Mouse (Mus musculus) forelimb bud, embryonic 11.5 days (tissue): ENCODE measurements around the gene Casq1.

Experiments used
- DNase-seq: peaks from one replicate; pipeline ENCODE4 v3.0.0-alpha.2; 2012; ENCODE audit warnings: low read depth, low spot score

The Casq1 gene

GRCm38 (mm10) chr1:172183056-172183455, 36.6 kb downstream of the Casq1 start:
- no peak for DNase-seq

DNA sequence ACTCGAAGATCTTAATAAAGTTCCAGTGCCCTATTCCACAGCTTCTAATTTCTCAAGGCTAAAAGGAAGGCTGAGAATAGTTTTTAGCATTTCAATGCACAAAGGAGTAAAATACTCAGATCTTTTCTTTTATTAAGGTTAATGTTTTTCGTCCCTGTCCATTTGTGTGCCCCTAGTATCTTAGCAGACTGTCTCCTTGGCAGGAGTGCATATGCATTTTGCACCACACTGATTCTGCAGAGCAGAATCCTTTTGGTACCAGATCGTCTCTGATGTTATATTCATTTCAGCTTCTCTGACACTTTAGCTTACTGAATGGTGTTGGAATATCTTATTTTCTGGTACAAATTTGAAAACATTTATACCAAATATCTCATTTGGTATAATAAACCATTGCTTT, 37.9 kb downstream of the Casq1 start:
- no peak for DNase-seq

- DNase-seq = no peak
Observed at GRCm38 (mm10) chr1:172180881-172181280, 38.8 kb downstream of the Casq1 start.

DNA sequence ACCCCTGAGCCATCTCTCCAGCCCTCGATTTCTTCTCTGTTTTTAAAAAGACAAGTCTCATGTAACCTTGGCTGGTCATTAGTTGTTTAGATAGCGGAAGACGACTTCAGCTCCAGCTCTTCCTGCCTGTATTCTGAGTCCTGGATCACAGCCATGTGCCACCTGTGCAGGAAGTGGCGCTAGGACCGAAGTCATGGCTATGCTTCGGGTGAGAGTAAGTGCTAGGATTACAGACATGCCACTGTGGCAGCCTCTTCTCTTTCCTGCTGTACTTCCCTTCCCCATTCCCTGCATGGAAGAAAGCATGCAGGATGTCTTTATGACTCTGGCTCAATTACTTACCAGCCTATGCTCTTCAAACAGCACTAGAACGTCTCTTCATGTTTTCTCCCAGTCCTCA, 40.6 kb downstream of the Casq1 start:
- DNase-seq = no peak

- no peak for DNase-seq
Observed at GRCm38 (mm10) chr1:172177791-172178190, 41.9 kb downstream of the Casq1 start.

- no peak for DNase-seq
Observed at GRCm38 (mm10) chr1:172173181-172173580, 46.5 kb downstream of the Casq1 start.

DNA sequence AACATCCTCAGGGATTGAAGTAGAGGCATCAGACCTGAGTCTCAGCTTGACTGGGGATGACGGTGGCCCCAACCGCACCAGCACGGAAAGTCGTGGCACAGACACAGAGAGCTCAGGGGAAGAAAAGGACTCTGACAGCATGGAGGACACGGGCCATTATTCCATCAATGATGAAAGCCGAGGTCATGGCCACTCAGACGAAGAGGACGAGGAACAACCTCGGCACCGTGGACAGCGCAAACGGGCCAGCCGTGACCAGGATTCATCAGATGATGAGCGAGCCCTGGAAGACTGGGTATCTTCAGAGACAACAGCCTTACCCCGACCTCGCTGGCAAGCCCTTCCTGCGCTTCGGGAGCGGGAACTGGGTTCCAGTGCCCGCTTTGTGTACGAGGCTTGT, 47.3 kb downstream of the Casq1 start:
- no peak for DNase-seq

DNA sequence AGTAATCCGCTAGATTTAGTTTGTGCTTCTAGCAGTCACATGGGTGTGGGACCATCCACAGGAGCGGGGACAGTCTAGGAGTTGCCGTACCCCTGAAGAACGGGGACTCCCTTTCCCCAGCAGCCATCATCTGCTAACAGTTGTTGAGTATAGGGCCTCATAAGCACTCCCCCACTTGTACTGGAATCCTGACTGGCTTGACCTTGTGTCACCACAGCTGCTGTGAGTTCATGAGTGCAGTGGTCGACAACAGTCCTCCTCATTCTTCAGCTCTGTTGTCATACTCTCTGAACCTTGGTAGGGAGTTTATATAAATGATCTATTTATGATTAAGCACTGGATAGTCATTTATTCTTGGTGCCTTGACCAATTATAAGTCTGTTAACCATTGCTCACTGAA, 49.9 kb downstream of the Casq1 start:
- no peak for DNase-seq

- no peak for DNase-seq
Observed at GRCm38 (mm10) chr1:172167911-172168310, 51.8 kb downstream of the Casq1 start.

DNA sequence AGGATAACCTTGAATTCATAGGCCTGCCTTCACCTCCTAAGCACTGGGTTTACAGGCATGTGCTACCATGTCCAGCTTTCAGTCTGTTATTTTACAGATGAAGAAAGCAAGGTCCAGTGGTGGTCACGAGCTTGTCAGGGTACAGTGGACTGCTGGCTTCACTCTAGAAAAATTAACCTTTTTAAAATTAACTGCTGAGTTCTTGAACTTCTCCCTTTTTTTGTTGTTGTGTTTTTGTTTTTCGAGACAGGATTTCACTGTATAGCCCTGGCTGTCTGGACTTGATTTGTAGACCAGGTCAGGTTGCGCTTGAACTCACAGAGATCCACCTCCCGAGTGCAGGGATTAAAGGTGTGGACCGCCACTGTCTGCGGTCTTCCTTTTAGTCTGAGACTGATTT, 56.7 kb downstream of the Casq1 start:
- no peak for DNase-seq

DNA sequence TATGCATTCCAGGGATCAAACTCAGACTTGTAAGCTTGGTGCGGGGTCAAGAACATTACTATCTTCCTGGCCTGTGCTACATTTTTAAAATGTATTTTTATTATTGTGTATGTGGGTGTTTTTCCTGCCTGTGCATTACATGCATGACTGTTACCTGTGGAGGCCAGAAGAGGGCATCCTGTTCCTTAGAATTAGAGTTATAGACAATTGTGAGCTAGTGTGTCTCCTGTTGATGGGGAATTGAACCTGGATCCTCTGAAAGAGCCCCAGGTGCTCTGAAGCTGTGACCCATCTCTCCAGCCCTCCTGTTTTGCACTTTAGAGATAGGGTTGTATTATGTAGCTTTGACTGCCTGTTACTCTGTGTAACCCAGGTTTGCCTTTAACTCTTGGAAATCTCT, 57.7 kb downstream of the Casq1 start:
- DNase-seq = no peak

- DNase-seq = no peak
Observed at GRCm38 (mm10) chr1:172160508-172160907, 59.2 kb downstream of the Casq1 start.

- no peak for DNase-seq
Observed at GRCm38 (mm10) chr1:172159970-172160369, 59.7 kb downstream of the Casq1 start.
